9 mouse cellular contexts compared by ENCODE assay signal in genomic region chr15:78320825-78321496, GRCm38 (mm10). TPM values are rescaled to one million over a fixed set of nuclear protein-coding genes. Genes with fewer than 3 reads are reported as not detected.
DNase-seq lines count a peak whose midpoint lies in the region; ATAC-seq and TF ChIP-seq lines count a peak whose summit lies in the region.
"Had no signal": no experiment of that assay in that cellular context is flagged by ENCODE, and none has a peak within 500 bp of the region (broad histone marks: within the 10 kb centered on the region; RNA-seq: fewer than 3 reads in every experiment).

No protein-coding gene starts in this region.

- TF ChIP-seq EP300 in MEL (IDR thresholded peaks at IDR 0.05; ENCODE audit: low read depth in 1 of 2, low read length in 2 of 2): no peak

- TF ChIP-seq POLR2A in MEL (IDR thresholded peaks at IDR 0.05; ENCODE audit: control insufficient read depth in 1 of 2, insufficient read depth in 1 of 2, low read depth in 1 of 2, low read length in 2 of 2, poor library complexity in 1 of 2): no peak

- peak; percentile 41 for TF ChIP-seq RAD21 in MEL (IDR thresholded peaks at IDR 0.05; ENCODE audit: low read depth, low read length)

- peak overlapping the region; percentile 91 for H3K27ac ChIP-seq in MEL (ENCODE audit: control insufficient read depth, low read depth, low read length)

- H3K79me2 ChIP-seq in MEL (ENCODE audit: control insufficient read depth, insufficient read depth, low read length, poor library complexity): no peaks in the 10 kb centered on the region

- TF ChIP-seq CTCF in MEL (IDR thresholded peaks at IDR 0.05 in 2 of 3, conservative IDR thresholded peaks at IDR 0.05 in 1 of 3; ENCODE audit: control insufficient read depth in 1 of 3, insufficient read depth in 1 of 3, low read depth in 2 of 3, low read length in 3 of 3, poor library complexity in 1 of 3, severe bottlenecking in 1 of 3): peak; percentile 79 to 87 (median 83)

- peaks cover 6 to 65% of the 10 kb centered on the region in 2 experiments for H3K4me1 ChIP-seq in MEL (ENCODE audit: control insufficient read depth in 1 of 2, insufficient read depth in 2 of 2, low read length in 2 of 2)

- peak; percentile 83 to 86 for ATAC-seq in hematopoietic stem cell, adult 5-6 weeks (replicated peaks in 1 of 2; ENCODE audit: insufficient read depth in 1 of 2, low FRiP score in 2 of 2, low TSS enrichment in 1 of 2, low read depth in 1 of 2, poor library complexity in 2 of 2, severe bottlenecking in 2 of 2)

- H3K9ac ChIP-seq in MEL (ENCODE audit: control insufficient read depth, low read depth, low read length, poor library complexity, severe bottlenecking): peak overlapping the region; percentile 38

- peaks cover 0 to 50% of the 10 kb centered on the region in 2 experiments; a peak in 2 of 4 replicates for H3K36me3 ChIP-seq in MEL (ENCODE audit: control insufficient read depth in 1 of 2, insufficient read depth in 2 of 2, low read length in 2 of 2)

- H3K9me3 ChIP-seq in MEL (replicated peaks; ENCODE audit: insufficient read depth, low read length): no peaks in the 10 kb centered on the region

- H3K4me3 ChIP-seq in MEL (ENCODE audit: control insufficient read depth in 1 of 2, insufficient read depth in 1 of 2, low read depth in 2 of 2, low read length in 2 of 2): no peak overlapping the region
- H3K4me3 ChIP-seq: myocyte had no signal

- H3K27me3 ChIP-seq in MEL (ENCODE audit: control insufficient read depth in 1 of 2, insufficient read depth in 2 of 2, low read length in 2 of 2): no peaks in the 10 kb centered on the region

- peak; percentile 81 for DNase-seq in MEL (ENCODE audit: low read depth, low spot score)
- peak; percentile 76 for DNase-seq in brain, adult 2 months (ENCODE audit: low read depth, low spot score)
- DNase-seq in forelimb bud, embryonic 11.5 days (ENCODE audit: low read depth, low spot score): peak; percentile 39
- DNase-seq in layer of hippocampus, postnatal 14 days (ENCODE audit: low spot score in 2 of 2): peak; percentile 64 to 67
- DNase-seq in lung, postnatal 14 days: peak; percentile 81
- peak; percentile 78 for DNase-seq in right cerebral cortex, postnatal 14 days
- peak; percentile 79 to 84 for DNase-seq in urinary bladder, postnatal 4 days (ENCODE audit: low spot score in 2 of 2)

TF ChIP-seq in MEL, 35 proteins besides CTCF, POLR2A, EP300 and RAD21:
- 0 out of 2 replicates have a peak, but pooled peaks have one; percentile 20 for TF ChIP-seq ELF1 (IDR thresholded peaks at IDR 0.05; ENCODE audit: low read depth, low read length)
- TF ChIP-seq NRF1 (IDR thresholded peaks at IDR 0.05; ENCODE audit: insufficient read depth, low read depth, low read length, poor library complexity, severe bottlenecking): no peak
- 0 out of 2 replicates have a peak, but pooled peaks have one; percentile 31 for TF ChIP-seq UBTF (IDR thresholded peaks at IDR 0.05; ENCODE audit: borderline replicate concordance, insufficient read depth, low read depth, low read length)
- no peak for TF ChIP-seq JUND (IDR thresholded peaks at IDR 0.05; ENCODE audit: low read depth, low read length)
- TF ChIP-seq SMC3 (IDR thresholded peaks at IDR 0.05; ENCODE audit: low read depth, low read length): peak; percentile 62

RNA-seq across cellular contexts. Expression of gene Csf2rb, which starts 4.6 kb away (rescaled TPM):
- 2.4 and 3.2 TPM in 2 replicates for total RNA-seq in MEL (2012; rRNA removed)
- 10 to 100 TPM in 1 of 2 experiments, not detected in 1; 10.1 TPM for polyA plus RNA-seq in MEL (2012; ENCODE audit: insufficient read depth in 1 of 2, insufficient read length in 2 of 2, low read depth in 1 of 2, low replicate concordance in 2 of 2, missing spikeins in 1 of 2)
- total RNA-seq in hematopoietic stem cell, adult 5-6 weeks (2017): 21.4 and 24.5 TPM in 2 replicates
- total RNA-seq in layer of hippocampus, postnatal 14 days (2021): 1 to 10 TPM; 3.3 to 3.8 TPM

RNA-seq across cellular contexts. Expression of gene Csf2rb2, which starts 15.4 kb away (rescaled TPM):
- total RNA-seq in MEL (2012; rRNA removed): 0.33 and 0.54 TPM in 2 replicates
- 1 to 10 TPM in 1 of 2 experiments, not detected in 1; 1.8 TPM for polyA plus RNA-seq in MEL (2012; ENCODE audit: insufficient read depth in 1 of 2, insufficient read length in 2 of 2, low read depth in 1 of 2, low replicate concordance in 2 of 2, missing spikeins in 1 of 2)
- total RNA-seq in hematopoietic stem cell, adult 5-6 weeks (2017): 1.7 and 3.3 TPM in 2 replicates
- total RNA-seq in layer of hippocampus, postnatal 14 days (2021): 1 to 10 TPM; 2.3 to 2.7 TPM
